Mouse (Mus musculus) myocyte (in vitro differentiated cells): ENCODE results near the gene Nrsn2. TPM values are rescaled to one million over a fixed set of nuclear protein-coding genes. Genes with fewer than 3 reads are reported as not detected.

Source experiments
- H3K27me3 ChIP-seq: one replicate; pipeline ENCODE4 v1.6.1; 2011; ENCODE audit not compliant: control insufficient read depth, insufficient read depth, insufficient read length
- H3K36me3 ChIP-seq: one replicate; pipeline ENCODE4 v1.6.1; 2011; ENCODE audit not compliant: control insufficient read depth, insufficient read depth
- H3K4me2 ChIP-seq: one replicate; pipeline ENCODE4 v1.6.1; 2011; ENCODE audit warnings: low read depth, control low read depth
- H3K4me3 ChIP-seq: one replicate; pipeline ENCODE4 v1.5.1; 2011; ENCODE audit warnings: mild to moderate bottlenecking, control low read depth, moderate library complexity
- H3K79me2 ChIP-seq: one replicate; pipeline ENCODE4 v1.6.1; 2011; ENCODE audit not compliant: control insufficient read depth, insufficient read depth
- H3ac ChIP-seq: one replicate; pipeline ENCODE4 v1.6.1; 2011; ENCODE audit not compliant: control insufficient read depth, insufficient read length
- CEBPB ChIP-seq: IDR thresholded peaks from 2 replicates; pipeline ENCODE4 v1.6.1; 2011; ENCODE audit warnings: mild to moderate bottlenecking, moderate library complexity; ENCODE audit not compliant: poor library complexity, insufficient read depth, severe bottlenecking
- E2F4 ChIP-seq: IDR thresholded peaks from one replicate; pipeline ENCODE4 v1.6.1; 2011; ENCODE audit warnings: mild to moderate bottlenecking, control low read depth, moderate library complexity; ENCODE audit not compliant: insufficient read depth
- MAX ChIP-seq: IDR thresholded peaks from one replicate; pipeline ENCODE4 v1.6.1; 2011; ENCODE audit warnings: low read depth, mild to moderate bottlenecking, control low read depth
- MYOD1 ChIP-seq, 3 experiments: IDR thresholded peaks; one replicate each; pipeline ENCODE4 v1.6.1; 2011; ENCODE audit warnings: control low read depth in 2 of 3, low read depth in 2 of 3, mild to moderate bottlenecking in 2 of 3, moderate library complexity in 1 of 3; ENCODE audit not compliant: insufficient read length in 2 of 3, control insufficient read depth in 1 of 3
- MYOG ChIP-seq, 3 experiments: IDR thresholded peaks; one replicate each; pipeline ENCODE4 v1.6.1; 2011; ENCODE audit warnings: control low read depth in 2 of 3, low read depth in 2 of 3, mild to moderate bottlenecking in 2 of 3; ENCODE audit not compliant: insufficient read length in 2 of 3, control insufficient read depth in 1 of 3, insufficient read depth in 1 of 3
- POLR2A ChIP-seq: IDR thresholded peaks from one replicate; pipeline ENCODE4 v1.6.1; 2011; ENCODE audit warnings: low read depth, mild to moderate bottlenecking, control low read depth, moderate library complexity; ENCODE audit not compliant: insufficient read length
- POLR2AphosphoS2 ChIP-seq: IDR thresholded peaks from one replicate; pipeline ENCODE4 v1.6.1; 2011; ENCODE audit warnings: low read depth, control low read depth; ENCODE audit not compliant: insufficient read length
- REST ChIP-seq: IDR thresholded peaks from one replicate; pipeline ENCODE4 v1.6.1; 2011; ENCODE audit warnings: mild to moderate bottlenecking, control low read depth, moderate library complexity; ENCODE audit not compliant: insufficient read depth, insufficient read length
- SRF ChIP-seq: IDR thresholded peaks from one replicate; pipeline ENCODE4 v1.6.1; 2011; ENCODE audit warnings: low read depth; ENCODE audit not compliant: control insufficient read depth, insufficient read length
- TCF12 ChIP-seq: IDR thresholded peaks from one replicate; pipeline ENCODE4 v1.6.1; 2011; ENCODE audit warnings: mild to moderate bottlenecking, control low read depth; ENCODE audit not compliant: poor library complexity, insufficient read depth, severe bottlenecking
- TCF3 ChIP-seq: IDR thresholded peaks from one replicate; pipeline ENCODE4 v1.6.1; 2011; ENCODE audit warnings: low read depth, control low read depth; ENCODE audit not compliant: insufficient read length
- USF1 ChIP-seq: IDR thresholded peaks from one replicate; pipeline ENCODE4 v1.6.1; 2011; ENCODE audit warnings: low read depth, mild to moderate bottlenecking, control low read depth, moderate library complexity
- polyA plus RNA-seq: library from polyadenylated mRNA; unstranded; fragments of >200 nt; fragmentation: generic; extraction: Trizol; gene quantifications from one replicate; pipeline ENCODE4 v1.2.1, GENCODE M21; 2012; ENCODE audit warnings: missing spikeins

The Nrsn2 gene
- polyA plus RNA-seq, 1 experiment, result not detected

DNA sequence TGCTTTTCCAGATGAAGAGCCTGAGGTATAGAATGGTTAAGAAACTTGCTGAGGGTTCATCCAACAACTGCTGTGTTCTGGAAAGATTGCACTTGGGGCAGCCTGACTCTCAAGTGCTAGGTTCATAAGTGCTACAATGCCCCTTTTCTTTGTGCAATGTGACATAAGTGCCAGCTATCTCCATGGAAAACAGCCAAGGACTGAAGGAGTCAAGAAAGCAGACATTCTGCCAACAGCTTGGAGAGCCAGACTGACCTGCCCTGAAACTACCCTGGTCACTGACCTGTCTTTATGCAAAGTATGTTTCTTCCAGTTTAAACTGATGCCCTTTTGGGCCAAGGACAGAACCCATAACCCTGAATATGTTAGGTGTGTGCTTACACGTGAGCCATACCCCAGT lies 39.6 kb downstream of the Nrsn2 start:
- H3K27me3 ChIP-seq, result no peaks in the 10 kb centered on the region
- peaks cover 51% of the 10 kb centered on the region for H3K36me3 ChIP-seq
- H3K79me2 ChIP-seq, result peaks cover 39% of the 10 kb centered on the region
- peak overlapping the region; percentile 28 for H3K4me2 ChIP-seq
- TF ChIP-seq MAX (no peak), E2F4 (no peak), TCF12 (no peak), REST (no peak), USF1 (no peak), CEBPB (no peak), POLR2A (peak; percentile 24), POLR2AphosphoS2 (peak; percentile 86), TCF3 (no peak)
- H3K4me3 ChIP-seq, result no peak overlapping the region
- no peak overlapping the region for H3ac ChIP-seq

DNA sequence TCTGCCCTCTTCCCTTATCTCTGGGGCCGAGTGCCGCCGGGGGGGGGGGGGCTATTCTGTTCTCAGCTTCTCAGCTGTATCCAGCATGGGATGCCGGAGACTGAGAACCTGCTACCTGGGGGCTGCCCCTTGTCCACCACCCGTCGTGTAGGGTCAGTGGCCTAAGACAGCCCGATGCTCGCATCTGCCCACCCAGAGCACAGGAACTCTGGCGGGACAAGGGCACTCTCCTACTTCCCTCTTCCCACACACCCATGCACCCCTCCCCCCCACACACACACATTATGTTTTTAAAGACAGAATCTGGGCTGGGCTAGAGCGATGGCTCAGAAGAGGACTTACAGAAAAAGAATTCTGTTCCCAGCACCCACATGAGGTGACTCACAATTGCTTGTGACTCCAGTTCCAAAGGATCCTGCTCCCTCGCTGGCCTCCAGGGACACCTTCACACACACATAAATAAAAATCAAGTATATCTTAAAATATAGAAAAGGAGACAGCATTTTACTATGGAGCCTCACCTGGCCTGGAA lies 41.1 kb downstream of the Nrsn2 start:
- TF ChIP-seq POLR2A (no peak), POLR2AphosphoS2 (peak; percentile 97)
- peak overlapping the region; percentile 0 for H3K4me2 ChIP-seq
- no peak overlapping the region for H3ac ChIP-seq
- no peaks in the 10 kb centered on the region for H3K27me3 ChIP-seq
- H3K79me2 ChIP-seq, result peaks cover 35% of the 10 kb centered on the region
- H3K36me3 ChIP-seq, result peaks cover 36% of the 10 kb centered on the region
- no peak overlapping the region for H3K4me3 ChIP-seq

DNA sequence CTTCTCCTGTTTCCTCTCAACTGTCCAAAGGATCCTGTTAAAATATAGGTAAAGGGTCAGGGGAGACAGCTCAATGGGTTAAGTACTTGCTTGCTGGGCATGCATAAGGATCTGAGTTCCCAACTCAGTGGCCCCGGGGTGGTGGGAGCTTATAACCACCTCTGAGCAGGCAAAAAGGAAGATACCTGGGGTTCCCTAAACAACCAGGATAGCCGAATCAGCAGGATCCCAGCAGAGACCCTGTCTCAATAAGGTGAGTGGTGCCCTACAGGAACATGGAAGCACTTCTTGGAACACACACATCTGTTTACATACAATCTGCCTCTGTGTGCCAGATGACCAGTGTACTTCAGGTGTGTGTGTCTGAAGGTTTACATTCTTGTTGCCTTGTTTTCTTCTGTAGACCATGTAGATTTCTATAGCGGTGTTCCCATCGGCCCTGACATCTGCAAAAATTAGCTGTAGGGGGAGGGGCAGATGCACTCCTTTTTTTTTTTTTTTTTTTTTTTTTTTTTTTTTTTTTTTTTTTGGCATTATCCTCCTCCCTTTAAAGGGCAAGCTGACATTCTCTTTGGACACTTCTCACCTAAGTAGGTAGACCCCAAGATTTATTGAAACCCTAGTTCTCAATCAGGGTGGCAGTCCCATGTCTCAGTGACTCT lies 43.0 kb downstream of the Nrsn2 start:
- H3K36me3 ChIP-seq, result peaks cover 18% of the 10 kb centered on the region
- H3K79me2 ChIP-seq, result peaks cover 19% of the 10 kb centered on the region
- TF ChIP-seq SRF, result no peak
- no peak for TF ChIP-seq E2F4
- no peak for TF ChIP-seq MYOD1 (IDR thresholded peaks at IDR 0.05; ENCODE audit: control insufficient read depth in 1 of 3, insufficient read length in 2 of 3, low read depth in 2 of 3)
- no peak for TF ChIP-seq MYOG (IDR thresholded peaks at IDR 0.05; ENCODE audit: control insufficient read depth in 1 of 3, insufficient read depth in 1 of 3, insufficient read length in 2 of 3, low read depth in 2 of 3)
- TF ChIP-seq USF1, result no peak
- H3K27me3 ChIP-seq, result no peaks in the 10 kb centered on the region
- no peak overlapping the region for H3K4me2 ChIP-seq
- no peak overlapping the region for H3ac ChIP-seq
- H3K4me3 ChIP-seq, result peak overlapping the region; percentile 87

DNA sequence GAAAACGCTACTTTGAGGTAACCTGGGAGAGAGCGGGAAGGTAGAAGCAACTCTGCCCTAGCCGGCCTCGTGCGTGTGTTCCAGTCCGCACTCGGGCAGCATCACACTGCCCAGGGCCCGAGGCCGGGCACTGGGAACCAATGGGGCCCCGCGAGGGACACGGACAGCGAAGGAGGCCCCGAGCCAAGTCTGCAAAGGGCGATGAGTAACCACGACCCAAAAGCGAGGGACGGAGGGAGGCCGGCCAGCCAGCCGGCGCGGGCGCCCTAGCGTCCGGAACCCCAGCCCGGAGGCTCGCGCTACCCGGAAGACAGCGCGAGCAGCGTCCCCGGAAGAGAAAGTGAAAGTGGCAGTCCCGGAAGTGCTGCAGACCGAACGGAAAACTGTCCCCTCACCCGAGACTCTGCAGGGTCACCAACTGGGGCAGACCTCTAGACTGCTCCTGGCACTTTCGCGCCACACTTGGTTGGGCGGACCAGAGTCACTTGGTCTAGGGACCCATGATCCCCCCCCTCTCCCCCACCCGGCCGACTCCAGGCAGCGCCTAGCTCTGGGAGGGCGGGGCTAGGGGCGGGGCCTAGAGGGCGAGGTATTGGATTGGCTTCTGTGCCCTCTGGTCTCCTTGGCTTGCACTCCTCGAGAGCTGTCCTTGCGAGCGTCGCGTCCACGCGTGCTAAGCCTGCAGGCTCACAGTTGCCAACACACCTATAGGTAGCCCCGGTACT lies 44.2 kb downstream of the Nrsn2 start, which contains the start of gene Rbck1:
TSS of gene Rbck1 (minus strand) at position 553 of the 725 bp plus-strand sequence.
- H3K4me3 ChIP-seq, result peak within 1 kb of the TSS; percentile 87

DNA sequence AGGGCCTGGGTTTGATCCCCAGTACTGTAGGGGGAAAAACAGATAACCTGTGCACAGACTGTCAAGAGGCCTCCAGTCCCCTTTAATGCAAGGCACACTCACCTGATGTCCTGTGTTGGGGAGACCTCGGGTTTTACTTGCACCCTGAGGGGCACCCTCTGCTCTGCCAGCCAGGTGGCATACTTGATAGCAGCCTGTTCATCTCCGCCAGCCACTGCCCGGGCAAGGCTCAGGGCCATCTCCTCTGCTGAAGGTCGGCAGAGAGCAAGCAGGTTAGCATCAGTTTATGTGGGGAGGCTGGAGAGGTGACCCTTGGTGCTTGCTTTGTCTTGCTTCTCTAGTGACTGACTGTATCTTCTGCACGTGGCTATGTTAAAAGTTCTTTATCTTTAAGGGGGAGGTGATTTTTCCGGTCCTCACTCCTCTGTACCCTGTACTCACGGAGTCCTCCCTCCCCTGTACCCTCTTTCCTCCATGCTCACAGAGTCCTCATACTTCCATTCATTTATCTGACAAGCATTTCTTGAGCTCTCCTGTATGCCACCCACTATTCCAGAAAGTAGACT lies 45.5 kb downstream of the Nrsn2 start:
- H3K4me2 ChIP-seq, result peak overlapping the region; percentile 97
- TF ChIP-seq POLR2AphosphoS2 (no peak), MYOG (IDR thresholded peaks at IDR 0.05; ENCODE audit: control insufficient read depth in 1 of 3, insufficient read depth in 1 of 3, insufficient read length in 2 of 3, low read depth in 2 of 3) (no peak), E2F4 (no peak), REST (no peak), MYOD1 (IDR thresholded peaks at IDR 0.05; ENCODE audit: control insufficient read depth in 1 of 3, insufficient read length in 2 of 3, low read depth in 2 of 3) (no peak), CEBPB (no peak), TCF12 (no peak), USF1 (no peak), POLR2A (no peak), TCF3 (no peak), MAX (no peak), SRF (no peak)
- H3ac ChIP-seq, result peak overlapping the region; percentile 94
- H3K79me2 ChIP-seq, result peaks cover 13% of the 10 kb centered on the region
- H3K4me3 ChIP-seq, result peak overlapping the region; percentile 87
- H3K27me3 ChIP-seq, result no peaks in the 10 kb centered on the region
- H3K36me3 ChIP-seq, result no peaks in the 10 kb centered on the region

More for the DNA sequence above, 44.2 kb downstream of the Nrsn2 start, which contains the start of gene Rbck1:
- TF ChIP-seq REST (no peak), POLR2A (peak; percentile 67), TCF12 (no peak), USF1 (no peak), TCF3 (no peak), POLR2AphosphoS2 (peak; percentile 55)
- Histone ChIP-seq H3K27me3 (no peaks in the 10 kb centered on the region), H3K79me2 (peaks cover 13% of the 10 kb centered on the region), H3K4me2 (peak within 1 kb of the TSS; percentile 97), H3ac (peak within 1 kb of the TSS; percentile 94), H3K36me3 (peaks cover 6% of the 10 kb centered on the region)
